Mouse (Mus musculus): ENCODE data around the gene Kctd21. TPM values are rescaled to one million over a fixed set of nuclear protein-coding genes. Genes with fewer than 3 reads are reported as not detected.

Kctd21 gene
- total and polyA plus RNA-seq, 3 experiments = 0.23 to 1.2 TPM; not detected in 1

- no peak for DNase-seq (ENCODE audit: low read depth, low spot score)
- H3K36me3 ChIP-seq (ENCODE audit: control insufficient read depth in 1 of 2, insufficient read depth in 2 of 2, low read length in 2 of 2) = 0 out of 4 replicates have a peak, but pooled peaks cover 0 to 3% of the 10 kb centered on the region in 2 experiments
Observed at GRCm38 (mm10) chr7:97348836-97349235, 16.7 kb downstream of the Kctd21 start.

GRCm38 (mm10) chr7:97349438-97349837 is 17.3 kb downstream of the Kctd21 start:
- no peak overlapping the region for H3K27ac ChIP-seq (ENCODE audit: control insufficient read depth, low read depth, low read length)
- no peak for DNase-seq (ENCODE audit: low read depth, low spot score)
- H3K79me2 ChIP-seq (ENCODE audit: control insufficient read depth, insufficient read depth, low read length, poor library complexity) = no peaks in the 10 kb centered on the region
- 0 out of 4 replicates have a peak, but pooled peaks cover 0 to 3% of the 10 kb centered on the region in 2 experiments for H3K36me3 ChIP-seq (ENCODE audit: control insufficient read depth in 1 of 2, insufficient read depth in 2 of 2, low read length in 2 of 2)
- H3K27me3 ChIP-seq (ENCODE audit: control insufficient read depth in 1 of 2, insufficient read depth in 2 of 2, low read length in 2 of 2) = no peaks in the 10 kb centered on the region
- H3K4me3 ChIP-seq (ENCODE audit: control insufficient read depth in 1 of 2, insufficient read depth in 1 of 2, low read depth in 2 of 2, low read length in 2 of 2) = no peak overlapping the region
- H3K9me3 ChIP-seq (replicated peaks; ENCODE audit: insufficient read depth, low read length) = no peaks in the 10 kb centered on the region
- H3K4me1 ChIP-seq (ENCODE audit: control insufficient read depth in 1 of 2, insufficient read depth in 2 of 2, low read length in 2 of 2) = peaks cover 2 to 7% of the 10 kb centered on the region in 2 experiments; a peak in 3 of 4 replicates
- TF ChIP-seq MAX (IDR thresholded peaks at IDR 0.05; ENCODE audit: low read length) (no peak), ZMIZ1 (IDR thresholded peaks at IDR 0.05; ENCODE audit: low read depth, low read length) (no peak), RCOR1 (IDR thresholded peaks at IDR 0.05; ENCODE audit: low read depth, low read length) (no peak), MAFK (IDR thresholded peaks at IDR 0.05; ENCODE audit: borderline replicate concordance, low read depth, low read length) (no peak), POLR2AphosphoS2 (IDR thresholded peaks at IDR 0.05; ENCODE audit: low read length) (no peak), USF2 (IDR thresholded peaks at IDR 0.05; ENCODE audit: borderline replicate concordance in 1 of 2, insufficient read depth in 1 of 2, low read depth in 1 of 2, low read length in 2 of 2) (no peak), SIN3A (IDR thresholded peaks at IDR 0.05; ENCODE audit: low read length) (no peak), NRF1 (IDR thresholded peaks at IDR 0.05; ENCODE audit: insufficient read depth, low read depth, low read length, poor library complexity, severe bottlenecking) (no peak), TAL1 (IDR thresholded peaks at IDR 0.05; ENCODE audit: low read length) (no peak), ZNF384 (IDR thresholded peaks at IDR 0.05; ENCODE audit: low read depth, low read length) (no peak), ELF1 (IDR thresholded peaks at IDR 0.05; ENCODE audit: low read depth, low read length) (no peak), CHD1 (IDR thresholded peaks at IDR 0.05; ENCODE audit: low read depth, low read length) (no peak), ETS1 (IDR thresholded peaks at IDR 0.05; ENCODE audit: low read depth, low read length) (no peak), POLR2A (IDR thresholded peaks at IDR 0.05; ENCODE audit: control insufficient read depth in 1 of 2, insufficient read depth in 1 of 2, low read depth in 1 of 2, low read length in 2 of 2, poor library complexity in 1 of 2) (no peak), MYC (IDR thresholded peaks at IDR 0.05; ENCODE audit: low read depth, low read length) (no peak)
- H3K9ac ChIP-seq (ENCODE audit: control insufficient read depth, low read depth, low read length, poor library complexity, severe bottlenecking) = no peak overlapping the region

More at GRCm38 (mm10) chr7:97348836-97349235, 16.7 kb downstream of the Kctd21 start:
- H3K79me2 ChIP-seq (ENCODE audit: control insufficient read depth, insufficient read depth, low read length, poor library complexity) = no peaks in the 10 kb centered on the region
- peaks cover 2 to 7% of the 10 kb centered on the region in 2 experiments; a peak in 3 of 4 replicates for H3K4me1 ChIP-seq (ENCODE audit: control insufficient read depth in 1 of 2, insufficient read depth in 2 of 2, low read length in 2 of 2)
- no peaks in the 10 kb centered on the region for H3K9me3 ChIP-seq (replicated peaks; ENCODE audit: insufficient read depth, low read length)
- no peak overlapping the region for H3K27ac ChIP-seq (ENCODE audit: control insufficient read depth, low read depth, low read length)
- no peak for TF ChIP-seq MAFK (IDR thresholded peaks at IDR 0.05; ENCODE audit: borderline replicate concordance, low read depth, low read length)
- no peak for TF ChIP-seq POLR2AphosphoS2 (IDR thresholded peaks at IDR 0.05; ENCODE audit: low read length)
- TF ChIP-seq SIN3A (IDR thresholded peaks at IDR 0.05; ENCODE audit: low read length) = no peak
- TF ChIP-seq RAD21 (IDR thresholded peaks at IDR 0.05; ENCODE audit: low read depth, low read length) = no peak
- TF ChIP-seq USF2 (IDR thresholded peaks at IDR 0.05; ENCODE audit: borderline replicate concordance in 1 of 2, insufficient read depth in 1 of 2, low read depth in 1 of 2, low read length in 2 of 2) = no peak
- no peak for TF ChIP-seq MAZ (IDR thresholded peaks at IDR 0.05; ENCODE audit: low read depth, low read length)
- no peak for TF ChIP-seq BHLHE40 (IDR thresholded peaks at IDR 0.05; ENCODE audit: borderline replicate concordance, low read depth, low read length)
- no peak for TF ChIP-seq GABPA (IDR thresholded peaks at IDR 0.05; ENCODE audit: low read depth, low read length)
- no peak for TF ChIP-seq GATA1 (IDR thresholded peaks at IDR 0.05; ENCODE audit: low read depth, low read length)
- no peak for TF ChIP-seq EP300 (IDR thresholded peaks at IDR 0.05; ENCODE audit: low read depth in 1 of 2, low read length in 2 of 2)
- no peak for TF ChIP-seq CHD2 (IDR thresholded peaks at IDR 0.05; ENCODE audit: low read length)
- TF ChIP-seq CTCF (IDR thresholded peaks at IDR 0.05 in 2 of 3, conservative IDR thresholded peaks at IDR 0.05 in 1 of 3; ENCODE audit: control insufficient read depth in 1 of 3, insufficient read depth in 1 of 3, low read depth in 2 of 3, low read length in 3 of 3, poor library complexity in 1 of 3, severe bottlenecking in 1 of 3) = no peak
- no peak overlapping the region for H3K9ac ChIP-seq (ENCODE audit: control insufficient read depth, low read depth, low read length, poor library complexity, severe bottlenecking)
- no peak overlapping the region for H3K4me3 ChIP-seq (ENCODE audit: control insufficient read depth in 1 of 2, insufficient read depth in 1 of 2, low read depth in 2 of 2, low read length in 2 of 2)
- H3K27me3 ChIP-seq (ENCODE audit: control insufficient read depth in 1 of 2, insufficient read depth in 2 of 2, low read length in 2 of 2) = no peaks in the 10 kb centered on the region
